Mouse (Mus musculus) liver, adult 2 months (tissue): ENCODE results near the gene Abcb11.

ENCODE experiments used
- CTCF ChIP-seq: fragments of 200-500 bp; IDR thresholded peaks from 2 replicates; pipeline ENCODE4 v1.5.1; 2011; ENCODE audit warnings: low read depth, low read length, control low read depth
- POLR2A ChIP-seq: fragments of 200-500 bp; IDR thresholded peaks from 2 replicates; pipeline ENCODE4 v1.6.1; 2011; ENCODE audit warnings: low read length, control low read depth; ENCODE audit not compliant: insufficient read depth; ENCODE audit errors: extremely low read depth

GRCm38 (mm10) chr2:69226876-69227275 is 115.5 kb downstream of the Abcb11 start:
- TF ChIP-seq CTCF (no peak), POLR2A (no peak)
